Mouse (Mus musculus): ENCODE results near the gene Zfp746. TPM values are rescaled to one million over a fixed set of nuclear protein-coding genes. Genes with fewer than 3 reads are reported as not detected.
A peak's percentile ranks its signal among the peaks of the same experiment; 100 is the strongest.

Gene Zfp746
- polyA plus RNA-seq, 1 experiment from 2014 or later = 28.3 TPM

GRCm38 (mm10) chr6:48063940-48064339 lies 22.5 kb downstream of the Zfp746 start:
- Histone ChIP-seq H3K4me1 (no peaks in the 10 kb centered on the region), H3K27me3 (no peaks in the 10 kb centered on the region), H3K4me2 (no peak overlapping the region), H3K9ac (no peak overlapping the region), H3K36me3 (replicated peaks) (peaks cover 65% of the 10 kb centered on the region), H3K9me3 (no peaks in the 10 kb centered on the region), H3K4me3 (replicated peaks) (no peak overlapping the region), H3K27ac (no peak overlapping the region)
- ATAC-seq (ENCODE audit: low FRiP score) = no peak
- 97% methylated on average over 28 of the region's 28 CpGs for WGBS

- H3K27ac ChIP-seq = no peak overlapping the region
- H3K4me3 ChIP-seq (replicated peaks) = no peak overlapping the region
- H3K9me3 ChIP-seq = no peaks in the 10 kb centered on the region
- no peak overlapping the region for H3K9ac ChIP-seq
- H3K27me3 ChIP-seq = no peaks in the 10 kb centered on the region
- WGBS = 97% methylated on average over 1 of the region's 1 CpGs
- peaks cover 35% of the 10 kb centered on the region for H3K36me3 ChIP-seq (replicated peaks)
- ATAC-seq (ENCODE audit: low FRiP score) = no peak
- no peak overlapping the region for H3K4me2 ChIP-seq
- H3K4me1 ChIP-seq = no peaks in the 10 kb centered on the region
These were observed 25.5 kb downstream of the Zfp746 start for GRCm38 (mm10) chr6:48060895-48061294.

- no peaks in the 10 kb centered on the region for H3K27me3 ChIP-seq
- H3K36me3 ChIP-seq (replicated peaks) = peaks cover 31% of the 10 kb centered on the region
- no peak overlapping the region for H3K27ac ChIP-seq
- WGBS = 90% methylated on average over 2 of the region's 2 CpGs
- H3K4me1 ChIP-seq = no peaks in the 10 kb centered on the region
- no peak for ATAC-seq (ENCODE audit: low FRiP score)
- H3K9me3 ChIP-seq = no peaks in the 10 kb centered on the region
- H3K9ac ChIP-seq = no peak overlapping the region
- no peak overlapping the region for H3K4me2 ChIP-seq
- H3K4me3 ChIP-seq (replicated peaks) = no peak overlapping the region
These were observed 26.0 kb downstream of the Zfp746 start for GRCm38 (mm10) chr6:48060421-48060820.

- WGBS = 89% methylated on average over 6 of the region's 6 CpGs
- Histone ChIP-seq H3K4me1 (peaks cover 5% of the 10 kb centered on the region), H3K36me3 (replicated peaks) (no peaks in the 10 kb centered on the region), H3K4me2 (no peak overlapping the region), H3K9me3 (no peaks in the 10 kb centered on the region), H3K27ac (no peak overlapping the region), H3K27me3 (no peaks in the 10 kb centered on the region), H3K4me3 (replicated peaks) (no peak overlapping the region), H3K9ac (no peak overlapping the region)
- ATAC-seq (ENCODE audit: low FRiP score) = no peak
These were observed 34.3 kb downstream of the Zfp746 start for GRCm38 (mm10) chr6:48052136-48052535.

GRCm38 (mm10) chr6:48051666-48052065 lies 34.7 kb downstream of the Zfp746 start:
- ATAC-seq (ENCODE audit: low FRiP score) = no peak
- 89% methylated on average over 2 of the region's 2 CpGs for WGBS

GRCm38 (mm10) chr6:48049273-48050065 lies 36.9 kb downstream of the Zfp746 start:
- peaks cover 13% of the 10 kb centered on the region for H3K4me1 ChIP-seq
- no peaks in the 10 kb centered on the region for H3K27me3 ChIP-seq
- H3K9me3 ChIP-seq = no peaks in the 10 kb centered on the region
- H3K27ac ChIP-seq = peak overlapping the region; percentile 94; the same call in 1 of the 2 replicates
- 58% methylated on average over 9 of the region's 9 CpGs for WGBS
- peak overlapping the region; percentile 83 for H3K4me3 ChIP-seq (replicated peaks)
- ATAC-seq (ENCODE audit: low FRiP score) = no peak
- H3K36me3 ChIP-seq (replicated peaks) = peaks cover 4% of the 10 kb centered on the region
- H3K4me2 ChIP-seq = peak overlapping the region; percentile 56
- peak overlapping the region; percentile 87 for H3K9ac ChIP-seq

More at GRCm38 (mm10) chr6:48051666-48052065, 34.7 kb downstream of the Zfp746 start:
- Histone ChIP-seq H3K4me1 (peaks cover 9% of the 10 kb centered on the region), H3K9me3 (no peaks in the 10 kb centered on the region), H3K27ac (no peak overlapping the region), H3K36me3 (replicated peaks) (no peaks in the 10 kb centered on the region), H3K4me3 (replicated peaks) (no peak overlapping the region), H3K9ac (no peak overlapping the region), H3K27me3 (no peaks in the 10 kb centered on the region), H3K4me2 (no peak overlapping the region)

- peaks cover 12% of the 10 kb centered on the region for H3K36me3 ChIP-seq (replicated peaks)
- H3K9me3 ChIP-seq = no peaks in the 10 kb centered on the region
- no peaks in the 10 kb centered on the region for H3K27me3 ChIP-seq
- peak; percentile 88 for ATAC-seq (ENCODE audit: low FRiP score)
- H3K27ac ChIP-seq = peak within 1 kb of the TSS; percentile 94
- peaks cover 13% of the 10 kb centered on the region for H3K4me1 ChIP-seq
- H3K9ac ChIP-seq = peak within 1 kb of the TSS; percentile 87
- H3K4me3 ChIP-seq (replicated peaks) = peak within 1 kb of the TSS; percentile 83
- under 1% methylated on average over 68 of the region's 82 CpGs for WGBS
- H3K4me2 ChIP-seq = peak within 1 kb of the TSS; percentile 64
These were observed 37.7 kb downstream of the Zfp746 start, which contains the start of gene Zfp777 for GRCm38 (mm10) chr6:48048426-48049272. Zfp777 (minus strand) TSS chr6:48048911.

GRCm38 (mm10) chr6:48047450-48048351 lies 38.7 kb downstream of the Zfp746 start:
- H3K36me3 ChIP-seq (replicated peaks) = peaks cover 22% of the 10 kb centered on the region
- peak overlapping the region; percentile 87 for H3K9ac ChIP-seq
- peak overlapping the region; percentile 94 for H3K27ac ChIP-seq
- no peaks in the 10 kb centered on the region for H3K27me3 ChIP-seq
- under 1% methylated on average over 60 of the region's 150 CpGs for WGBS
- H3K4me1 ChIP-seq = peaks cover 13% of the 10 kb centered on the region
- H3K4me3 ChIP-seq (replicated peaks) = peak overlapping the region; percentile 83
- ATAC-seq (ENCODE audit: low FRiP score) = peak; percentile 69
- no peaks in the 10 kb centered on the region for H3K9me3 ChIP-seq
- H3K4me2 ChIP-seq = peak overlapping the region; percentile 64

- peaks cover 26% of the 10 kb centered on the region for H3K36me3 ChIP-seq (replicated peaks)
- 7% methylated on average over 12 of the region's 12 CpGs for WGBS
- peak overlapping the region; percentile 85 for H3K9ac ChIP-seq
- peak overlapping the region; percentile 83 for H3K4me3 ChIP-seq (replicated peaks)
- H3K9me3 ChIP-seq = no peaks in the 10 kb centered on the region
- no peak for ATAC-seq (ENCODE audit: low FRiP score)
- no peak overlapping the region for H3K27ac ChIP-seq
- H3K27me3 ChIP-seq = no peaks in the 10 kb centered on the region
- peaks cover 13% of the 10 kb centered on the region for H3K4me1 ChIP-seq
- H3K4me2 ChIP-seq = peak overlapping the region; percentile 64
These were observed 39.3 kb downstream of the Zfp746 start for GRCm38 (mm10) chr6:48047114-48047449.

GRCm38 (mm10) chr6:48032661-48033060 lies 53.7 kb downstream of the Zfp746 start:
- no peak for ATAC-seq (ENCODE audit: low FRiP score)
- peaks cover 73% of the 10 kb centered on the region for H3K36me3 ChIP-seq (replicated peaks)
- H3K4me2 ChIP-seq = no peak overlapping the region
- no peak overlapping the region for H3K4me3 ChIP-seq (replicated peaks)
- no peaks in the 10 kb centered on the region for H3K27me3 ChIP-seq
- H3K9ac ChIP-seq = no peak overlapping the region
- no peaks in the 10 kb centered on the region for H3K4me1 ChIP-seq
- no peaks in the 10 kb centered on the region for H3K9me3 ChIP-seq
- no peak overlapping the region for H3K27ac ChIP-seq

GRCm38 (mm10) chr6:48025905-48026660 lies 60.3 kb downstream of the Zfp746 start:
- Histone ChIP-seq H3K4me1 (peaks cover 4% of the 10 kb centered on the region; the same call in 1 of the 2 replicates), H3K27ac (no peak overlapping the region), H3K9me3 (peaks cover 14% of the 10 kb centered on the region), H3K27me3 (no peaks in the 10 kb centered on the region; the same call in 1 of the 2 replicates), H3K9ac (no peak overlapping the region), H3K4me3 (replicated peaks) (no peak overlapping the region), H3K36me3 (replicated peaks) (peaks cover 74% of the 10 kb centered on the region), H3K4me2 (no peak overlapping the region)
- 85% methylated on average over 10 of the region's 10 CpGs for WGBS
- no peak for ATAC-seq (ENCODE audit: low FRiP score)
